Mouse (Mus musculus): ENCODE results near the gene Olfr834.

The Olfr834 gene

GRCm38 (mm10) chr9:18987690-18988089, at the start of gene Olfr834:
TSS of gene Olfr834 (plus strand) at chr9:18987990.
- in situ Hi-C loops (cut with MboI; ENCODE audit: unreplicated experiment in 2 of 2), result no loop called here

GRCm38 (mm10) chr9:18962021-18962420, 25.8 kb upstream of the Olfr834 start:
- in situ Hi-C loops (cut with MboI; ENCODE audit: unreplicated experiment in 2 of 2), result no loop called here

GRCm38 (mm10) chr9:19032435-19032834, 44.6 kb downstream of the Olfr834 start, which contains the start of gene Olfr835:
TSS of gene Olfr835 (plus strand) at chr9:19032735.
- in situ Hi-C loops (cut with MboI; ENCODE audit: unreplicated experiment in 2 of 2), result no loop called here

All from v-Abl transformed pro-B cells (cell line).